Mouse (Mus musculus) CH12.LX (cell line): ENCODE results near the gene Cbx1. TPM values are rescaled to one million over a fixed set of nuclear protein-coding genes. Genes with fewer than 3 reads are reported as not detected.
A peak's percentile ranks its signal among the peaks of the same experiment; 100 is the strongest.

Source experiments
- DNase-seq: peaks from one replicate; pipeline ENCODE4 v3.0.0-alpha.2; 2013; ENCODE audit errors: extremely low read depth
- H3K27ac ChIP-seq: 2 replicates; pipeline ENCODE4 v1.5.1; 2012; ENCODE audit warnings: low read depth, mild to moderate bottlenecking, control low read depth, moderate library complexity; ENCODE audit not compliant: insufficient read depth
- H3K27me3 ChIP-seq: replicated peaks from 2 replicates; pipeline ENCODE3; 2012; ENCODE audit warnings: inconsistent platforms
- H3K36me3 ChIP-seq, 2 experiments: replicated peaks in 1 of 2; 2 replicates each; pipeline versions ENCODE3 to v1.6.1; 2012; ENCODE audit warnings: inconsistent platforms in 1 of 2, low read length in 1 of 2, mild to moderate bottlenecking in 1 of 2, mixed read lengths in 1 of 2, moderate library complexity in 1 of 2; ENCODE audit not compliant: control insufficient read depth in 1 of 2, insufficient read depth in 1 of 2
- H3K4me1 ChIP-seq, 2 experiments: 2 replicates each; pipeline ENCODE4 v1.6.1; 2012; ENCODE audit warnings: inconsistent platforms in 1 of 2, moderate library complexity in 1 of 2; ENCODE audit not compliant: insufficient read depth in 2 of 2, control insufficient read depth in 1 of 2
- H3K4me2 ChIP-seq: 2 replicates; pipeline ENCODE4 v1.6.1; 2012; ENCODE audit warnings: low read depth, mild to moderate bottlenecking, control low read depth; ENCODE audit not compliant: poor library complexity, insufficient read depth, severe bottlenecking
- H3K4me3 ChIP-seq, 3 experiments: fragments of 150-350 bp in 1 of 3; sonication (generic) in 1 of 3; replicated peaks in 1 of 3; 2 replicates each; pipeline versions ENCODE3 to v1.5.1; 2011 to 2012; ENCODE audit warnings: low read depth in 2 of 3, low read length in 2 of 3, mild to moderate bottlenecking in 2 of 3, moderate library complexity in 2 of 3, control low read depth in 1 of 3, improper control_type of control experiment in 1 of 3, inconsistent platforms in 1 of 3, mixed read lengths in 1 of 3; ENCODE audit not compliant: poor library complexity in 1 of 3
- H3K79me2 ChIP-seq: replicated peaks from 2 replicates; pipeline ENCODE4 v1.6.1; 2012; ENCODE audit warnings: mild to moderate bottlenecking, moderate library complexity; ENCODE audit not compliant: control insufficient read depth, poor library complexity, insufficient read depth, severe bottlenecking; ENCODE audit errors: extremely low read depth
- H3K9ac ChIP-seq: 2 replicates; pipeline ENCODE4 v1.6.1; 2012; ENCODE audit warnings: low read depth, mild to moderate bottlenecking, control low read depth, moderate library complexity; ENCODE audit not compliant: insufficient read depth
- H3K9me3 ChIP-seq: replicated peaks from 2 replicates; pipeline ENCODE3; 2012; ENCODE audit warnings: low read length, inconsistent platforms, mixed read lengths
- EP300 ChIP-seq: IDR thresholded peaks from 2 replicates; pipeline ENCODE4 v1.6.1; 2011; ENCODE audit warnings: low read length, improper control_type of control experiment
- ETS1 ChIP-seq: conservative IDR thresholded peaks from 2 replicates; pipeline ENCODE4 v1.6.1; 2012; ENCODE audit warnings: low read depth, mild to moderate bottlenecking, inconsistent platforms, low read length, improper control_type of control experiment, moderate library complexity
- IRF4 ChIP-seq: IDR thresholded peaks from 2 replicates; pipeline ENCODE4 v1.6.1; 2014; ENCODE audit warnings: low read depth, mild to moderate bottlenecking, inconsistent platforms, low read length, improper control_type of control experiment
- MAX ChIP-seq: IDR thresholded peaks from 2 replicates; pipeline ENCODE4 v1.6.1; 2011; ENCODE audit warnings: low read length, improper control_type of control experiment
- MYC ChIP-seq: IDR thresholded peaks from 2 replicates; pipeline ENCODE4 v1.6.1; 2011; ENCODE audit warnings: low read depth, mild to moderate bottlenecking, improper control_type of control experiment, low read length
- PAX5 ChIP-seq: IDR thresholded peaks from 2 replicates; pipeline ENCODE4 v1.6.1; 2012; ENCODE audit warnings: low read length, inconsistent platforms, mixed read lengths
- POLR2AphosphoS2 ChIP-seq: IDR thresholded peaks from 2 replicates; pipeline ENCODE4 v1.6.1; 2011; ENCODE audit warnings: low read depth, low read length, improper control_type of control experiment
- SIN3A ChIP-seq: IDR thresholded peaks from 2 replicates; pipeline ENCODE4 v1.6.1; 2012; ENCODE audit warnings: low read length, improper control_type of control experiment, inconsistent platforms
- SMC3 ChIP-seq: IDR thresholded peaks from 2 replicates; pipeline ENCODE4 v1.6.1; 2011; ENCODE audit warnings: low read depth, low read length, improper control_type of control experiment
- ZC3H11A ChIP-seq: IDR thresholded peaks from 2 replicates; pipeline ENCODE4 v1.6.1; 2012; ENCODE audit warnings: low read depth, mild to moderate bottlenecking, inconsistent platforms, low read length, improper control_type of control experiment
- dilution Hi-C: fragments of 300-500 bp; cut with MboI; formaldehyde crosslinking; loops from 2 replicates; pipeline ENCODE4 v1.14.3; 2020; ENCODE audit warnings: low sequenced_read_pairs; ENCODE audit not compliant: extremely low pct_unique_long_range_greater_than_20kb, extremely low pct_ligation_motif_present
- in situ Hi-C: fragments of 300-500 bp; cut with MboI; formaldehyde crosslinking; loops from 3 replicates; pipeline ENCODE4 v1.14.3; 2019; ENCODE audit warnings: low sequenced_read_pairs, low pct_ligation_motif_present, low pct_unique_long_range_greater_than_20kb, mixed read lengths
- polyA plus RNA-seq: library from polyadenylated mRNA; unstranded; fragments of >175 nt; gene quantifications from 2 replicates; pipeline ENCODE4 v1.2.1, GENCODE M21; 2012; ENCODE audit warnings: low read depth; ENCODE audit not compliant: insufficient read length
- total RNA-seq, 2 experiments: library from RNA; depleted of rRNA; stranded (reverse); fragments of 300-350 nt in 1 of 2; fragments of >200 nt in 1 of 2; gene quantifications; 2 replicates each; pipeline ENCODE4 v1.2.3; 2012 to 2014

The Cbx1 gene
- total and polyA plus RNA-seq, 3 experiments: 115 to 223 (median 144) TPM

DNA sequence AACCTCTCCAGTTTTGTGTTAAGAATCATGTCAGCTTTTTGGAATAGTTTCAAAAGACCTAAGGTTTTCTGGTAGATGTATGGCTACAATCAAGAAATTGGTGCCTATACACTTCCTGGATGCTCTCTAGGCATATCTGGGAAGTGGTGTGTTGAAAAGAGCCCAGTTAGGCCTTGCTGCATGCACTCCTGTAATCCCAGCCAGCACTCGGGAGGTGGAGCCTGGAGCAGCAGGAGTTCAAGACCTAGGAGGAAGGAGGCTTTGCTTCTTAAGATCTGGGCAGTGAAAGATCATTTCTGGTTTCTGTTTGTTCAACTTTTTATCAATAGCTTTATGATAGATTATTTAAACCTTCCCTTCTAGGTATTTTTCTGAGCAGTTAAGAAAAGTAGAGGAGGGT is 1.8 kb downstream of the Cbx1 start:
- H3K4me1 ChIP-seq: peaks cover 3 to 50% of the 10 kb centered on the region in 2 experiments; a peak in 3 of 4 replicates
- H3K79me2 ChIP-seq: peaks cover 63% of the 10 kb centered on the region
- H3K4me2 ChIP-seq: peak overlapping the region; percentile 98
- peaks cover 5 to 32% of the 10 kb centered on the region in 2 experiments for H3K36me3 ChIP-seq
- no peaks in the 10 kb centered on the region for H3K9me3 ChIP-seq
- in situ Hi-C loops: no loop called here
- no peaks in the 10 kb centered on the region for H3K27me3 ChIP-seq
- DNase-seq: no peak
- H3K27ac ChIP-seq: no peak overlapping the region
- H3K4me3 ChIP-seq: peak overlapping the region; percentile 39 to 95 (median 83)
- TF ChIP-seq IRF4: no peak
- TF ChIP-seq SMC3: no peak
- no peak for TF ChIP-seq POLR2AphosphoS2
- no peak for TF ChIP-seq ETS1
- 0 out of 2 replicates have a peak, but pooled peaks have one; percentile 22 for TF ChIP-seq EP300
- no peak for TF ChIP-seq SIN3A
- TF ChIP-seq MYC: peak; percentile 11; the same call in 1 of the 2 replicates
- dilution Hi-C loops: no loop called here
- H3K9ac ChIP-seq: peak overlapping the region; percentile 88

DNA sequence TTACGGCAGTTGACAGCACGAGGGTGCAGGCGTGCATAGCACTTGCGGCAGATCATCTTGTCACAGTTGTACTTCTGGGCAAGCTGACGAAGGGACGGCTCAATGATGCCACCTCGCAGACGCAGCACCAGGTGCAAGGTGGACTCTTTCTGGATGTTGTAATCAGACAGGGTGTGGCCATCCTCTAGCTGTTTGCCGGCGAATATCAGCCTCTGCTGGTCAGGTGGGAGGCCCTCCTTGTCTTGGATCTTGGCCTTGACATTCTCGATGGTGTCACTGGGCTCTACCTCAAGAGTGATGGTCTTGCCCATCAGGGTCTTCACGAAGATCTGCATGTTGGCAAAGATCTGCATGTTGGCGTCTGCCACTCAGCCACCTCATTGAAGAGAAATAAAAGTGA is 6.6 kb downstream of the Cbx1 start:
- no peaks in the 10 kb centered on the region for H3K27me3 ChIP-seq
- peaks cover 96% of the 10 kb centered on the region for H3K79me2 ChIP-seq
- peaks cover 3 to 57% of the 10 kb centered on the region in 2 experiments; a peak in 3 of 4 replicates for H3K4me1 ChIP-seq
- TF ChIP-seq PAX5 (no peak), ETS1 (no peak), MAX (no peak)
- no peak overlapping the region for H3K4me3 ChIP-seq
- dilution Hi-C loops: no loop called here
- peaks cover 23 to 71% of the 10 kb centered on the region in 2 experiments for H3K36me3 ChIP-seq
- in situ Hi-C loops: no loop called here
- H3K9me3 ChIP-seq: no peaks in the 10 kb centered on the region
- no peak for DNase-seq
- H3K9ac ChIP-seq: no peak overlapping the region
- no peak overlapping the region for H3K4me2 ChIP-seq
- H3K27ac ChIP-seq: no peak overlapping the region

- no peak overlapping the region for H3K4me3 ChIP-seq
- H3K4me2 ChIP-seq: no peak overlapping the region
- no peak for TF ChIP-seq ZC3H11A
- no peaks in the 10 kb centered on the region for H3K27me3 ChIP-seq
- in situ Hi-C loops (no loop called here), dilution Hi-C loops (no loop called here)
- peaks cover 29 to 75% of the 10 kb centered on the region in 2 experiments for H3K36me3 ChIP-seq
- no peak overlapping the region for H3K27ac ChIP-seq
- peaks cover 93% of the 10 kb centered on the region for H3K79me2 ChIP-seq
- H3K9ac ChIP-seq: no peak overlapping the region
- no peaks in the 10 kb centered on the region for H3K9me3 ChIP-seq
- peaks cover 3 to 51% of the 10 kb centered on the region in 2 experiments; a peak in 3 of 4 replicates for H3K4me1 ChIP-seq
- no peak for DNase-seq
Measured at GRCm38 (mm10) chr11:96796081-96796480, 7.2 kb downstream of the Cbx1 start.
